Mouse (Mus musculus): ENCODE results near the gene Ell3. TPM values are rescaled to one million over a fixed set of nuclear protein-coding genes. Genes with fewer than 3 reads are reported as not detected.

The Ell3 gene
- polyA plus RNA-seq, 1 experiment from 2014 or later, result 8.1 TPM

DNA sequence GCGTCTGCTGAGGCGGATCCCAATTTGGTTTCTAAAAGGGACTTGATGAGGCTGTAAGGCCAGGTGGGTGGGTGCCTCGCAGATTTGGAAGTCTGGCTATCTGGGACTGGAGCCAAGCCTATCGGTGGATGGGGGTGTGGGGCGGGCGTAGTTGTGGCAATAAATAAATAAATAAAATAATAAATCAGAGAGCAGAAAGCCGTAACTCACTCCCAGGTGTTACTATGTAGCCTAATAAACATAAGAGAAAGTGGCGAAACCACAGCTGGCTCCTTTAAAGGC lies 1.1 kb downstream of the Ell3 start:
- Histone ChIP-seq H3K36me3 (peaks cover 22% of the 10 kb centered on the region), H3K27ac (peak overlapping the region; percentile 74; the same call in 1 of the 2 replicates), H3K27me3 (ENCODE audit: low read depth, poor library complexity, severe bottlenecking) (peaks cover 34% of the 10 kb centered on the region), H3K4me3 (peak overlapping the region; percentile 67), H3K4me1 (peaks cover 27% of the 10 kb centered on the region), H3K9me3 (replicated peaks) (no peaks in the 10 kb centered on the region)
- 10% methylated on average over 8 of the region's 8 CpGs for WGBS
- no peak for DNase-seq (ENCODE audit: low spot score)

DNA sequence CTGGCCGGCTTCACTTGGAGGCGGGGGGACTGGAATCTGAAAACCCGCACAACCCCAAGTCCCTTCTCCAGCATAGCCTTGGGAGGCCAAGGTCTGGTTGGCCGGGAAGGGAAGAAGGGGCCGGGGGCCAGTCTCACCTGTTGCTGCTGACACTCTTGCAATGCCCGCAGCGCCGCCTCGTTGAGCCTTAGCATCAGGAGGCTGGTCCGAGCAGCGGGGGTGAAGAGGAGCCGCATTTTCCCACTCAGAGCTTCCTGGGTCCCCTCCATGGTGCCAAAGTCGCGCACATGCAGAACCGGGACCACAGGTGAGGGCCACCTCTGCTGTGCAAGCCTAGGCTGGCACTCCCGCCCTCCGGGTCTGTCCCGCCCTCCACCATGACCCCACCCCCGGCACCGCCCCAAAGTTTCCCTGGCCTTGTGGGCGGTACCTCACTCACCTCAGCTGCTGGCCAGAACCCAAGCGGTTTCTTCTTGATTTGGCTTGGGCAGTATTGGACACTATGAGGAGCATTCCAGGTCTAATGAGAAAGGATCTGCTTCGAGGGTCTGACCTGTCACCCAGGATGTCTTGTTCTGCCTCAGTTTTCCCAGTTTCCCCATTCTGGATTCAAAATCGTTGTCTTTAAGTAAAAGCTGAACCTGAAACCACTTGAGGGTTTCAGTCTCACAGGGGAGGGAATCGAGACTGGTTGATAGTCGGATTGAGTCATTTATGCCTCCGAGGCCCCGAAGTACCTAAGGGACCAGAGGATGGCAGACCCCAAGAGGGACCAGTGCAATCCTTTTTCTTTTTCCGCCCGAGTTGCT lies 1.6 kb downstream of the Ell3 start:
- peak overlapping the region; percentile 67 for H3K4me3 ChIP-seq
- 2% methylated on average over 30 of the region's 30 CpGs for WGBS
- peak overlapping the region; percentile 74 for H3K27ac ChIP-seq
- peak; percentile 83 for DNase-seq (ENCODE audit: low spot score)
- H3K27me3 ChIP-seq (ENCODE audit: low read depth, poor library complexity, severe bottlenecking), result peaks cover 34% of the 10 kb centered on the region
- H3K4me1 ChIP-seq, result peaks cover 22% of the 10 kb centered on the region
- no peaks in the 10 kb centered on the region for H3K9me3 ChIP-seq (replicated peaks)
- H3K36me3 ChIP-seq, result peaks cover 28% of the 10 kb centered on the region

DNA sequence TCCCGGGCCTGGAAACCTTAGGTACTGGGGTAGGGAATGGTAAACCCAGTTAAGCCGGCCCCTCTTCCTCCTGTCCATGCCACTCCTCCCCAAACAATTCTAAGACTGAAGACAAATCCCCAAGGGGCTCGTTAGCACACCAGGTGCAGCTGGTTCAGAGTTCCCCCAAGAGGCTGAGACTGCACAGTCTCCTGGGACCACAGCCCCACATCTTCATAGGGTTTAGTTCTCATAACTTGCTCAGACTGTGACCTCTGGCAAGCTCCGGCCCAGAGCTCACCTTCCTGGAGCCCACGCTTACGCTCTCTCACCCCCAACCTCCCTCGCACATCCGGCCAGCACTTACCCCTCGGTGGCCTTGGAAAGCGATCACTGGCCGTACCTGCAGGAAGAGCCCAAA lies 2.3 kb downstream of the Ell3 start:
- no peak for DNase-seq (ENCODE audit: low spot score)
- H3K4me1 ChIP-seq, result peaks cover 22% of the 10 kb centered on the region
- H3K4me3 ChIP-seq, result peak overlapping the region; percentile 67
- peak overlapping the region; percentile 74 for H3K27ac ChIP-seq
- 8% methylated on average over 11 of the region's 11 CpGs for WGBS
- no peaks in the 10 kb centered on the region for H3K9me3 ChIP-seq (replicated peaks)
- peaks cover 34% of the 10 kb centered on the region for H3K27me3 ChIP-seq (ENCODE audit: low read depth, poor library complexity, severe bottlenecking)
- peaks cover 34% of the 10 kb centered on the region for H3K36me3 ChIP-seq

DNA sequence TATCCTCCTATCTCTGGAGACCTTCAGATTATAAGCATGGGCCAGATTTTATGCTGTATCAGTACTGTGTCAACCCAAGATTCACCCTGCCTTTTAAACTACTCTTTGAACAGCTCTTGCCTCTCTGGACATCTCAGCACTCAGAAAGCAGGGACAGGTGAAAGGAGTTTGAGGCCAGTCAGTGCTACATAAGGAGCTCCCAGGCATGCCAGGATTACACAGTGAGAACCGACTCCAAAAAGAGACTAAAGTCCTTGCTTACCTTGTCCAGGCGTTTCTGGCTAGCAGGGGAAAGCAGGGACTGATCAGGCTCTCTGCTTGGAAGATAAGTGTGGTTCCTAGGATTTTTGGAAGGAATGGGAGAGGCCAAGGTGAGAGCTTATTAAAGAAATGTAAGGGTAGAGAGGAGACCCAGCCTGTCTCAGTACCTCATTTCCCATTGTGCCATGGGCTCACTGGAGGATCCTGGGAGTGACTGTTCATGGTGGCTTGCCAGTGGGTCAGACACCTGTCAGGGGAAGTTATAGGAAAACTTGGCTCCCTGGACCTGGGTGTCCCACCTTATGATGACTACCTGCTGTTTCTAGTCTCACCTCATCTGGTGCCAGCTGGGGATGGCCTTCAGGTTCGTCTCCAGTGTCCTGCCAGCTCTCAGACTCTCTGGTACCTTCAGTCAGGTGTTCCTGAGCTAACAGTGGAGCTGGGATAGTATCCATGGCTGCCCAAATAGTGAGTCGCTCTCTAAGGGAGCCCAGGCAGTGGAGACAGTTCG lies 3.1 kb downstream of the Ell3 start:
- WGBS, result 61% methylated on average over 5 of the region's 5 CpGs
- Histone ChIP-seq H3K27ac (no peak overlapping the region), H3K4me1 (peaks cover 22% of the 10 kb centered on the region), H3K36me3 (peaks cover 41% of the 10 kb centered on the region), H3K9me3 (replicated peaks) (no peaks in the 10 kb centered on the region), H3K4me3 (no peak overlapping the region; the same call in 1 of the 2 replicates), H3K27me3 (ENCODE audit: low read depth, poor library complexity, severe bottlenecking) (peaks cover 34% of the 10 kb centered on the region)
- no peak for DNase-seq (ENCODE audit: low spot score)

DNA sequence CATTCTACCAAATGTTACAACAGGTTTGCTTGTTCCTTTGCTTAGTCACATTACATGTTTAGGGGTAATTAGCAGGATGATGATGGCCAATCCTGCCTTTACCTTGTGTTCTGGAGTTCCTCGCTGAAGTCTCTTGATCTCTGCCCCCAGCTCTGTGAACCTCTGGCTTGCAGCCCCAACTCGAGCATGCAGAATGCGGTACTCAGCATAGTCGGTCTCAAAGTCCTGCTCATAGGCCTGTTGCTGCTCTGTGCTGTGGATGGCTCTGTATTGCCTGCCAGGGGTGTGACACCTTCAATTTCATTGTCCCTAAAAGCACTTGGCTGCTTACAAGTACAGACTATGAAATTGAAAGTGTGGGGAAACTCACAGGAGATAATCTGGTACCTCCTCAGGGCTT lies 4.3 kb downstream of the Ell3 start:
- peaks cover 53% of the 10 kb centered on the region for H3K36me3 ChIP-seq
- peaks cover 22% of the 10 kb centered on the region for H3K4me1 ChIP-seq
- no peak overlapping the region for H3K27ac ChIP-seq
- no peak for DNase-seq (ENCODE audit: low spot score)
- 61% methylated on average over 4 of the region's 4 CpGs for WGBS
- no peaks in the 10 kb centered on the region for H3K9me3 ChIP-seq (replicated peaks)
- H3K27me3 ChIP-seq (ENCODE audit: low read depth, poor library complexity, severe bottlenecking), result peaks cover 34% of the 10 kb centered on the region
- H3K4me3 ChIP-seq, result no peak overlapping the region

DNA sequence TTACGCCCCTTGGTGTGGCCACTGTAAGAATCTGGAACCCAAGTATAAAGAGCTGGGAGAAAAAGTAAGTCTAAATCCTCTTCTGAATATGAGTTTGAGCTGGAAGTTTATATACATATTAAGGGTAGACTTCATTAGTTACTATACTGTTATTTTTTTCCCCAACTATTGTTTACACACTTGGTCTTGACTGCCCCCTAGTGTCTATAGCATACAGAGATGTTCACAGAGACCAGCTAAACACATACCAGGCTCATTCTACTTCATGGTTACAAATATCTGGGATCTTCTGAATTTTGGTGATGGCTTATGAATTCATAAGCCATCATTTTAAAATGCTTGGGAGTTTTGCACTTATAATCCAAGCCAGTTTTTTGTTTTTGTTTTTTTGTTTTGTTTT lies 9.2 kb downstream of the Ell3 start:
- H3K27ac ChIP-seq, result no peak overlapping the region
- H3K36me3 ChIP-seq, result peaks cover 98% of the 10 kb centered on the region
- DNase-seq (ENCODE audit: low spot score), result no peak
- WGBS, result 100% methylated on average over 1 of the region's 1 CpGs
- no peaks in the 10 kb centered on the region for H3K9me3 ChIP-seq (replicated peaks)
- no peak overlapping the region for H3K4me3 ChIP-seq
- H3K27me3 ChIP-seq (ENCODE audit: low read depth, poor library complexity, severe bottlenecking), result no peaks in the 10 kb centered on the region
- no peaks in the 10 kb centered on the region for H3K4me1 ChIP-seq

DNA sequence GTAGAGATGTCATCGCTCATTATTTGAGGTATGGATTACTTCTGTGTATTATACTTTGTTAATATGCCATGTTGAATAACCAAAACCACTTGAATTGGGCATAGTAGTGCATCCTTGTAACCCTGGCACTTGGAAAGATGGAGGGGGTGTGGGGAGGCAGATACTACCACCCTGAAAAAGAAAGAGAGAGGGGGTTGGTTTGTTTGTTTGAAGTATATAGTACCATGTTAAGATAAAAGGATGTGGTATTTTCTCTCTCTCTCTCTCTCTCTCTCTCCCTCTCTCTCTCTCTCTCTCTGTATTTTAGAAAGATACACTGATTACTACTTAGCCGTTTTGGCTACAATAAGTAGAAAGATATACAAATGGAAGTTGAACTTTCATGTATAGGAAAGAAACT lies 18.2 kb downstream of the Ell3 start:
- DNase-seq (ENCODE audit: low spot score), result no peak
- Histone ChIP-seq H3K36me3 (peaks cover 100% of the 10 kb centered on the region), H3K27me3 (ENCODE audit: low read depth, poor library complexity, severe bottlenecking) (no peaks in the 10 kb centered on the region), H3K4me3 (no peak overlapping the region), H3K27ac (no peak overlapping the region), H3K9me3 (replicated peaks) (no peaks in the 10 kb centered on the region), H3K4me1 (no peaks in the 10 kb centered on the region)
- 93% methylated on average over 2 of the region's 2 CpGs for WGBS

DNA sequence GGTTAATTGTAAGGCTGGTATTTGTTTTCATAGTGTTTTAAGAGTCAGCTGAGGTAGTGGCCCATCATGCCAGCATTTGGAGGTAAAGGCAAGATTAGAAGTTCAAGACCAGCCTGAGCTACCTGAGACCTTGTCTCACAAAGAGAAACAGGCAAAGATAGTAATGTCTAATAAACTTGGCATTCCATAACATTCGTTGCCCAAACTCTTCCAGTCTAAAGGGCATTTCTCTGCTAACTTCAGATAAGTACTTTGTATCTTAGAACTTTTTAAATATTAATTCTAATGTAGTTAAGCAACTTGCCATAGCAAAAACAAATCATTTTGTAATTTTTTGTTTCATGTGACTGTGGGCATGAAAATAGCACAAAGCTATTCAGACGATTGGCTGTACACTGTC lies 20.9 kb downstream of the Ell3 start:
- WGBS, result 95% methylated on average over 2 of the region's 2 CpGs
- no peak for DNase-seq (ENCODE audit: low spot score)
- no peaks in the 10 kb centered on the region for H3K9me3 ChIP-seq (replicated peaks)
- no peaks in the 10 kb centered on the region for H3K4me1 ChIP-seq
- no peak overlapping the region for H3K4me3 ChIP-seq
- no peaks in the 10 kb centered on the region for H3K27me3 ChIP-seq (ENCODE audit: low read depth, poor library complexity, severe bottlenecking)
- peaks cover 97% of the 10 kb centered on the region for H3K36me3 ChIP-seq
- H3K27ac ChIP-seq, result no peak overlapping the region

DNA sequence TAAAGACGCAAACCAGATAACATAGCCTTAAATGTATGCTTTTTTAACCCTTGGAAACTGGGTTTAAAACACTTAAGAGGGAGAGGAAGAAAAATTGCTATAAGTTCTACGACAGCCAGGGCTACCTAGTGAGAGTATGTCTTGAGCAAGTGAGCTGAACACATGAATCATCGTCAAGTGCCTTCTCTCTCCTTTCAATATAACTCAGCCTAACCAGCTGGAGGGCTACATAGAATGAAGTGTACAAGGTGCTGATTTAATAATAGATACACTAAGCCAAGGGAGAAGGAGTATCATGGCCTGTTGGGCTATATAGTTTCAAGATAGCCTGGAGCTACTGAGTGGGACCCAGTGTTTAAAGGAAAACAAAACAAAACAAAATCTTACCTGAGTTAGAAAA lies 25.6 kb downstream of the Ell3 start:
- no peak for DNase-seq (ENCODE audit: low spot score)
- Histone ChIP-seq H3K27me3 (ENCODE audit: low read depth, poor library complexity, severe bottlenecking) (no peaks in the 10 kb centered on the region), H3K9me3 (replicated peaks) (no peaks in the 10 kb centered on the region), H3K4me1 (peaks cover 16% of the 10 kb centered on the region), H3K27ac (no peak overlapping the region), H3K36me3 (peaks cover 78% of the 10 kb centered on the region), H3K4me3 (no peak overlapping the region)
- 95% methylated on average over 3 of the region's 3 CpGs for WGBS

DNA sequence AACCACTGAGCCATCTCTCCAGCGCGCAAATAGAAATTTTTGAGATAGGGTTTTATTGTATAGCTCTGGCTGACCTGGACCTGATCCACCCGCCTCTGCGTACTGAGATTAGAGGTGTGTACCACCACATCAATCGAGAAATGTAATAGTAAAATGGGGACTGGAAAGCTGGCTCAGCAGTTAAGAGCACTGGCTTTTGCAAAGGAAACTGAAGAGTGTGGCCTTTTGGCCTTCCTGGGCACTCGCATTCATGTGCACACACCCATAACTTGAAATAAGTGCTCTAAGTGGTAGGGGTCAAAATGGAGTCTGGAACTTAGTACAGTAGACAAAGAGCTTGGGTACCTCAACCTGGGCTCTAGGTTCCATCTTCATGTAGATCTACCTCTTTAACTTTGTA lies 27.7 kb downstream of the Ell3 start:
- Histone ChIP-seq H3K4me3 (peak overlapping the region; percentile 88), H3K36me3 (peaks cover 56% of the 10 kb centered on the region)
- 93% methylated on average over 6 of the region's 6 CpGs for WGBS

DNA sequence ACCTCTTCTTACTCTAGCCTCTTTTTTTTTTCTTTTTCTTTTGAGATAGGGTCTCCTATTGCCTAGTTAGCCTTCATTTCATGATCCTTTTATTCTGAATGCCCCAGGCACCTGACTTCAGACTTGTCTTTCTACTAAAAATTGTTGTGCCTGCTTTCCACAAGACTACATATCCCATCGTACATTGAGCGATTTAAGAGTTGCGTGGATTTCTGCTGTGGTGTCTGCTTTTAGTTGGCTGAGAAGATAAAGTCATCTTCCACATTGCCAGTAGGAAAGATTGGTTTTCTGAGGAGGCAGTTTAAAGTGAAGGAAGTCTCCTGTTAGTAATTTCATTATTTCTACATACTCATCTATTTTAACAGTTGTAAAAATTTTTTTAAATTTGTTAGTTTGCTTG lies 28.5 kb downstream of the Ell3 start:
- no peak for DNase-seq (ENCODE audit: low spot score)
- H3K27me3 ChIP-seq (ENCODE audit: low read depth, poor library complexity, severe bottlenecking), result no peaks in the 10 kb centered on the region
- H3K27ac ChIP-seq, result no peak overlapping the region

More for the DNA sequence above, 27.7 kb downstream of the Ell3 start:
- peaks cover 20% of the 10 kb centered on the region for H3K4me1 ChIP-seq
- no peaks in the 10 kb centered on the region for H3K9me3 ChIP-seq (replicated peaks)
- H3K27me3 ChIP-seq (ENCODE audit: low read depth, poor library complexity, severe bottlenecking), result no peaks in the 10 kb centered on the region
- no peak overlapping the region for H3K27ac ChIP-seq
- DNase-seq (ENCODE audit: low spot score), result no peak

DNA sequence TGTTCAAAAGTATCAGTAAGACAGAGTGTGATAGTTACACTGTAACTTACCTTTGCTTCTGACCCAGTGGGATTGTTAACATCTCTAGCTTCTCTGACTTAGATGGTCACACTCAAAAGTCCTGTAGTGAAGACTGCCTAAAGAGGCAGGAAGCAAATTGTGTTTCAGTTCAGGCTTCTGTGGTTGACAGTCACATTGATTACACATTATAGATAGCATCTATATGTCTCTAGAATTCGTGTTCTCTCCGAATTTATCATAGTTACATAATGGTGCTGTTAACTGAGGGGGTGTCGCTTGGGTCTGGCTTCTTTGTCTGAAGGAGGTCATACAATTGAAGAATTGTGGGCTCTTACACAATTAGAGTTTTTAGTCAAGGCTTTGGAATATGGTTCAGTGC lies 29.0 kb downstream of the Ell3 start:
- Histone ChIP-seq H3K4me1 (peaks cover 20% of the 10 kb centered on the region), H3K9me3 (replicated peaks) (no peaks in the 10 kb centered on the region), H3K27me3 (ENCODE audit: low read depth, poor library complexity, severe bottlenecking) (no peaks in the 10 kb centered on the region), H3K4me3 (peak overlapping the region; percentile 88), H3K36me3 (peaks cover 45% of the 10 kb centered on the region), H3K27ac (no peak overlapping the region)
- 77% methylated on average over 3 of the region's 3 CpGs for WGBS
- DNase-seq (ENCODE audit: low spot score), result no peak

More for the DNA sequence above, 28.5 kb downstream of the Ell3 start:
- H3K36me3 ChIP-seq, result peaks cover 49% of the 10 kb centered on the region
- H3K4me1 ChIP-seq, result peaks cover 20% of the 10 kb centered on the region
- no peaks in the 10 kb centered on the region for H3K9me3 ChIP-seq (replicated peaks)
- WGBS, result 92% methylated on average over 3 of the region's 3 CpGs
- H3K4me3 ChIP-seq, result peak overlapping the region; percentile 88

DNA sequence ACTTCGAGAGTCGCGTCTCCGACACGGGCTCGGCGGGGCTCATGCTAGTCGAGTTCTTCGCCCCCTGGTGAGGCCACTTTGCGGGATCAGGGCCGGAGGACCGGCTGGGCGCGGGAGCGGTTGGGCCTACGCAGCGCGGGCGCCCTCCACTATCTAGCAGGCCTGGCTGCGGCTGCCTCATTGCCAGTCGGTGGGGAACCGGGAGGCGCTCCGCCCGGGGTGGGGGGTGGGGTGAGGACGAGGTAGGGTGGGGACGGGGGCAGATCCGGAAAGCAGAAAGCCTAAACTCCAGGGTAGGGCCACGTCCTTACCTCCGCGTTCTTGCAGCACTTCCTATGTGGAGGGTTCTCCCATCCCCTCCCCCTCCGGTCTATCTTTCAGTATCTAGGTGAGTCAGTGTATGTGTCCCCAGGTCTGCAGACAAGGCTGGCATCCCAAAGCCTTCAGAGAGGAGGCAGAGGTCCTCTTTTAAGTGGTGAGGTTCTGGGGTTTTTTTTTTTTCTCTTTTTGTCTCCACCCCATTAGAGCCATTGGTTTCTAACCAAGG lies 29.9 kb downstream of the Ell3 start:
- H3K27me3 ChIP-seq (ENCODE audit: low read depth, poor library complexity, severe bottlenecking), result no peaks in the 10 kb centered on the region
- WGBS, result under 1% methylated on average over 32 of the region's 32 CpGs
- H3K36me3 ChIP-seq, result peaks cover 38% of the 10 kb centered on the region
- H3K27ac ChIP-seq, result peak overlapping the region; percentile 98
- H3K4me3 ChIP-seq, result peak overlapping the region; percentile 88
- no peak for DNase-seq (ENCODE audit: low spot score)
- H3K4me1 ChIP-seq, result peaks cover 20% of the 10 kb centered on the region
- H3K9me3 ChIP-seq (replicated peaks), result no peaks in the 10 kb centered on the region
